15 mouse cellular contexts compared by ENCODE assay signal in genomic region chr19:53521137-53521795, GRCm38 (mm10). TPM values are rescaled to one million over a fixed set of nuclear protein-coding genes. Genes with fewer than 3 reads are reported as not detected.
DNase-seq lines count a peak whose midpoint lies in the region; ATAC-seq and TF ChIP-seq lines count a peak whose summit lies in the region.
"Had no signal": no experiment of that assay in that cellular context is flagged by ENCODE, and none has a peak within 500 bp of the region (broad histone marks: within the 10 kb centered on the region; RNA-seq: fewer than 3 reads in every experiment).

No protein-coding gene starts in this region.

- H3K79me2 ChIP-seq in MEL (ENCODE audit: control insufficient read depth, insufficient read depth, low read length, poor library complexity) = no peaks in the 10 kb centered on the region; the same call in 1 of the 2 replicates

- H3K36me3 ChIP-seq in heart, embryonic 12.5 days = no peaks in the 10 kb centered on the region
- peaks cover 0 to 28% of the 10 kb centered on the region in 2 experiments; a peak in 2 of 4 replicates for H3K36me3 ChIP-seq in MEL (ENCODE audit: control insufficient read depth in 1 of 2, insufficient read depth in 2 of 2, low read length in 2 of 2)
- no peaks in the 10 kb centered on the region for H3K36me3 ChIP-seq in liver, embryonic 16.5 days (ENCODE audit: control insufficient read depth, insufficient read depth)
- H3K36me3 ChIP-seq: forebrain, embryonic 12.5 days; hindbrain, embryonic 12.5 days; neural tube, embryonic 12.5 days had no signal

- no peak overlapping the region for H3K4me3 ChIP-seq in heart, embryonic 12.5 days
- H3K4me3 ChIP-seq in MEL (ENCODE audit: control insufficient read depth in 1 of 2, insufficient read depth in 1 of 2, low read depth in 2 of 2, low read length in 2 of 2) = peak overlapping the region; percentile 54 to 60
- no peak overlapping the region for H3K4me3 ChIP-seq in liver, embryonic 16.5 days (ENCODE audit: low read depth, low read length)
- H3K4me3 ChIP-seq in lung, adult 2 months (replicated peaks; ENCODE audit: extremely low read depth, low read depth, low read length) = no peak overlapping the region
- H3K4me3 ChIP-seq: forebrain, embryonic 12.5 days; hindbrain, embryonic 12.5 days; megakaryocyte, embryonic 14.5 days; neural tube, embryonic 12.5 days had no signal

- peak; percentile 83 to 92 for TF ChIP-seq EP300 in MEL (IDR thresholded peaks at IDR 0.05; ENCODE audit: low read depth in 1 of 2, low read length in 2 of 2)

- no peak for TF ChIP-seq CTCF in MEL (IDR thresholded peaks at IDR 0.05 in 2 of 3, conservative IDR thresholded peaks at IDR 0.05 in 1 of 3; ENCODE audit: control insufficient read depth in 1 of 3, insufficient read depth in 1 of 3, low read depth in 2 of 3, low read length in 3 of 3, poor library complexity in 1 of 3, severe bottlenecking in 1 of 3)
- no peak for TF ChIP-seq CTCF in lung, adult 2 months (IDR thresholded peaks at IDR 0.05; ENCODE audit: insufficient read depth, low read length)

- H3K27ac ChIP-seq in heart, embryonic 12.5 days (ENCODE audit: poor library complexity, severe bottlenecking) = no peak overlapping the region
- peak overlapping the region; percentile 84 for H3K27ac ChIP-seq in MEL (ENCODE audit: control insufficient read depth, low read depth, low read length)
- no peak overlapping the region for H3K27ac ChIP-seq in liver, embryonic 16.5 days (ENCODE audit: low read length)
- H3K27ac ChIP-seq: forebrain, embryonic 12.5 days; hindbrain, embryonic 12.5 days; neural tube, embryonic 12.5 days had no signal

- peak in 1 of 2 experiments; percentile 30; a peak in 1 of 4 replicates for TF ChIP-seq POLR2A in MEL (IDR thresholded peaks at IDR 0.05; ENCODE audit: control insufficient read depth in 1 of 2, insufficient read depth in 1 of 2, low read depth in 1 of 2, low read length in 2 of 2, poor library complexity in 1 of 2)
- TF ChIP-seq POLR2A in lung, adult 2 months (IDR thresholded peaks at IDR 0.05; ENCODE audit: borderline replicate concordance, extremely low read depth, low read depth, low read length) = no peak

- TF ChIP-seq RAD21 in MEL (IDR thresholded peaks at IDR 0.05; ENCODE audit: low read depth, low read length) = no peak

- WGBS in heart, embryonic 12.5 days = 18% methylated on average over 11 of the region's 11 CpGs
- 14% methylated on average over 11 of the region's 11 CpGs for WGBS in liver, embryonic 16.5 days (ENCODE audit: insufficient replicate concordance)
- 49% methylated on average over 11 of the region's 11 CpGs for WGBS in lung, adult 2 months

- no peak for DNase-seq in heart, postnatal 36 days
- peak; percentile 88 for DNase-seq in MEL (ENCODE audit: low read depth, low spot score)
- no peak for DNase-seq in lung, adult 2 months
- DNase-seq: cerebellum, postnatal 14 days; kidney, postnatal 4 days; lung, postnatal 10 days; right cerebral cortex, postnatal 4 days had no signal

- H3K9ac ChIP-seq in heart, embryonic 12.5 days = no peak overlapping the region
- peak overlapping the region; percentile 62 for H3K9ac ChIP-seq in MEL (ENCODE audit: control insufficient read depth, low read depth, low read length, poor library complexity, severe bottlenecking)
- H3K9ac ChIP-seq in liver, embryonic 16.5 days (ENCODE audit: low read depth, low read length) = no peak overlapping the region
- H3K9ac ChIP-seq: forebrain, embryonic 12.5 days; hindbrain, embryonic 12.5 days; neural tube, embryonic 12.5 days had no signal

- ATAC-seq in heart, embryonic 12.5 days (ENCODE audit: insufficient number of reproducible peaks, low FRiP score) = peak; percentile 51; the same call in 1 of the 2 replicates
- peak; percentile 36 to 46; a peak in 2 of 4 replicates for ATAC-seq in hematopoietic stem cell, adult 5-6 weeks (replicated peaks in 1 of 2; ENCODE audit: insufficient read depth in 1 of 2, low FRiP score in 2 of 2, low TSS enrichment in 1 of 2, low read depth in 1 of 2, poor library complexity in 2 of 2, severe bottlenecking in 2 of 2)
- ATAC-seq in liver, embryonic 16.5 days (ENCODE audit: low read depth) = peak; percentile 63
- no peak for ATAC-seq in activated CD4-positive, CD25-positive, alpha-beta regulatory T cell, adult 4 months

- no peaks in the 10 kb centered on the region for H3K9me3 ChIP-seq in heart, embryonic 12.5 days (replicated peaks)
- no peaks in the 10 kb centered on the region for H3K9me3 ChIP-seq in MEL (replicated peaks; ENCODE audit: insufficient read depth, low read length)
- no peaks in the 10 kb centered on the region for H3K9me3 ChIP-seq in liver, embryonic 16.5 days (replicated peaks; ENCODE audit: control insufficient read depth, low read length)
- H3K9me3 ChIP-seq: forebrain, embryonic 12.5 days; hindbrain, embryonic 12.5 days; neural tube, embryonic 12.5 days had no signal

- intact Hi-C loops in heart, postnatal 36 days (cut with DNase I) = no loop called here

- H3K4me1 ChIP-seq in heart, embryonic 12.5 days (replicated peaks) = peaks cover 29% of the 10 kb centered on the region
- peaks cover 14 to 33% of the 10 kb centered on the region in 2 experiments for H3K4me1 ChIP-seq in MEL (ENCODE audit: control insufficient read depth in 1 of 2, insufficient read depth in 2 of 2, low read length in 2 of 2)
- peaks cover 11% of the 10 kb centered on the region for H3K4me1 ChIP-seq in liver, embryonic 16.5 days (ENCODE audit: control insufficient read depth, low read depth, low read length)
- peaks cover 3% of the 10 kb centered on the region; the same call in 1 of the 2 replicates for H3K4me1 ChIP-seq in lung, adult 2 months (ENCODE audit: control insufficient read depth, insufficient read depth, low read length)

- no peak overlapping the region for H3K4me2 ChIP-seq in heart, embryonic 12.5 days
- H3K4me2 ChIP-seq in liver, embryonic 16.5 days (ENCODE audit: low read depth, low read length) = peak overlapping the region; percentile 15; the same call in 1 of the 2 replicates
- H3K4me2 ChIP-seq: forebrain, embryonic 12.5 days; hindbrain, embryonic 12.5 days; neural tube, embryonic 12.5 days had no signal

- no peaks in the 10 kb centered on the region for H3K27me3 ChIP-seq in heart, embryonic 12.5 days (replicated peaks)
- no peaks in the 10 kb centered on the region for H3K27me3 ChIP-seq in MEL (ENCODE audit: control insufficient read depth in 1 of 2, insufficient read depth in 2 of 2, low read length in 2 of 2)
- H3K27me3 ChIP-seq in liver, embryonic 16.5 days (ENCODE audit: control insufficient read depth, insufficient read depth, low read depth, low read length) = no peaks in the 10 kb centered on the region
- H3K27me3 ChIP-seq: forebrain, embryonic 12.5 days had no signal

TF ChIP-seq in MEL, 35 proteins besides CTCF, POLR2A, EP300 and RAD21 (continues in another document):
- TF ChIP-seq E2F4 (IDR thresholded peaks at IDR 0.05; ENCODE audit: borderline replicate concordance, low read depth, low read length) = peak; percentile 23; the same call in 1 of the 2 replicates
- TF ChIP-seq NELFE (IDR thresholded peaks at IDR 0.05; ENCODE audit: low read depth, low read length) = peak; percentile 59; the same call in 1 of the 2 replicates
- peak; percentile 23 for TF ChIP-seq BHLHE40 (IDR thresholded peaks at IDR 0.05; ENCODE audit: borderline replicate concordance, low read depth, low read length)
- peak; percentile 26; the same call in 1 of the 2 replicates for TF ChIP-seq ZC3H11A (IDR thresholded peaks at IDR 0.05; ENCODE audit: low read depth, low read length)
- no peak for TF ChIP-seq GABPA (IDR thresholded peaks at IDR 0.05; ENCODE audit: low read depth, low read length)
- TF ChIP-seq MYB (IDR thresholded peaks at IDR 0.05; ENCODE audit: low read depth, low read length) = peak; percentile 71
- peak; percentile 57 for TF ChIP-seq MXI1 (IDR thresholded peaks at IDR 0.05; ENCODE audit: low read depth, low read length)
- peak; percentile 91 for TF ChIP-seq TCF12 (IDR thresholded peaks at IDR 0.05; ENCODE audit: low read depth, low read length)
- no peak for TF ChIP-seq SMC3 (IDR thresholded peaks at IDR 0.05; ENCODE audit: low read depth, low read length)
- 0 out of 2 replicates have a peak, but pooled peaks have one; percentile 54 for TF ChIP-seq CHD1 (IDR thresholded peaks at IDR 0.05; ENCODE audit: low read depth, low read length)
- peak; percentile 75 for TF ChIP-seq CHD2 (IDR thresholded peaks at IDR 0.05; ENCODE audit: low read length)
- peak; percentile 41; the same call in 1 of the 2 replicates for TF ChIP-seq MAFK (IDR thresholded peaks at IDR 0.05; ENCODE audit: borderline replicate concordance, low read depth, low read length)
- TF ChIP-seq JUND (IDR thresholded peaks at IDR 0.05; ENCODE audit: low read depth, low read length) = 0 out of 2 replicates have a peak, but pooled peaks have one; percentile 51
- TF ChIP-seq MEF2A (IDR thresholded peaks at IDR 0.05; ENCODE audit: extremely low read depth, insufficient replicate concordance, low read depth, low read length, poor library complexity, severe bottlenecking) = peak; percentile 52; the same call in 1 of the 2 replicates
- TF ChIP-seq HCFC1 (IDR thresholded peaks at IDR 0.05; ENCODE audit: low read depth, low read length) = peak; percentile 61; the same call in 1 of the 2 replicates
- no peak for TF ChIP-seq UBTF (IDR thresholded peaks at IDR 0.05; ENCODE audit: borderline replicate concordance, insufficient read depth, low read depth, low read length)
- TF ChIP-seq GATA1 (IDR thresholded peaks at IDR 0.05; ENCODE audit: low read depth, low read length) = peak; percentile 91
- TF ChIP-seq TAL1 (IDR thresholded peaks at IDR 0.05; ENCODE audit: low read length) = peak; percentile 66
- TF ChIP-seq SIN3A (IDR thresholded peaks at IDR 0.05; ENCODE audit: low read length) = peak; percentile 81
- 0 out of 2 replicates have a peak, but pooled peaks have one; percentile 13 for TF ChIP-seq NRF1 (IDR thresholded peaks at IDR 0.05; ENCODE audit: insufficient read depth, low read depth, low read length, poor library complexity, severe bottlenecking)
- TF ChIP-seq MAZ (IDR thresholded peaks at IDR 0.05; ENCODE audit: low read depth, low read length) = peak; percentile 52
- TF ChIP-seq USF1 (IDR thresholded peaks at IDR 0.05; ENCODE audit: low read depth, low read length) = no peak

RNA-seq across cellular contexts. Expression of gene Dusp5, which starts 7.6 kb away (rescaled TPM):
- 12.4 and 14.3 TPM in 2 replicates for polyA plus RNA-seq in heart, embryonic 12.5 days (2016; fragmentation: Nextera tagmentation; extraction: Ambion mirVana)
- 10 to 100 TPM in 1 of 2 experiments, 1 to 10 TPM in 1; 4.1 to 12.8 TPM for total RNA-seq in heart, postnatal 36 days (2021)
- 7.6 and 11.7 TPM in 2 replicates for total RNA-seq in MEL (2012; rRNA removed)
- polyA plus RNA-seq in MEL (2012; ENCODE audit: insufficient read depth in 1 of 2, insufficient read length in 2 of 2, low read depth in 1 of 2, low replicate concordance in 2 of 2, missing spikeins in 1 of 2) = 10 to 100 TPM in 1 of 2 experiments, not detected in 1; 13.8 TPM
- total RNA-seq in hematopoietic stem cell, adult 5-6 weeks (2017) = 67.9 and 102 TPM in 2 replicates
- 1.9 and 2.3 TPM in 2 replicates for polyA plus RNA-seq in liver, embryonic 16.5 days (2015; fragmentation: Nextera tagmentation; extraction: Ambion mirVana)
- polyA plus RNA-seq in lung, adult 2 months (2012; rRNA removed) = 10.4 and 14.0 TPM in 2 replicates
- polyA plus RNA-seq in activated CD4-positive, CD25-positive, alpha-beta regulatory T cell, adult 4 months (2017; shearing (Covaris generic)) = 10 to 100 TPM; 10.2 to 11.4 TPM

Comparison
In these comparisons a context has a peak if more than half of its experiments do, and no peak if none do; other contexts are left out.
1. H3K4me3 ChIP-seq: peak in MEL (2 of 2); none in heart, embryonic 12.5 days (single experiment), liver, embryonic 16.5 days (single experiment) and lung, adult 2 months (single experiment).